ENCODE assay signal across 7 mouse cellular contexts in the genomic region with DNA sequence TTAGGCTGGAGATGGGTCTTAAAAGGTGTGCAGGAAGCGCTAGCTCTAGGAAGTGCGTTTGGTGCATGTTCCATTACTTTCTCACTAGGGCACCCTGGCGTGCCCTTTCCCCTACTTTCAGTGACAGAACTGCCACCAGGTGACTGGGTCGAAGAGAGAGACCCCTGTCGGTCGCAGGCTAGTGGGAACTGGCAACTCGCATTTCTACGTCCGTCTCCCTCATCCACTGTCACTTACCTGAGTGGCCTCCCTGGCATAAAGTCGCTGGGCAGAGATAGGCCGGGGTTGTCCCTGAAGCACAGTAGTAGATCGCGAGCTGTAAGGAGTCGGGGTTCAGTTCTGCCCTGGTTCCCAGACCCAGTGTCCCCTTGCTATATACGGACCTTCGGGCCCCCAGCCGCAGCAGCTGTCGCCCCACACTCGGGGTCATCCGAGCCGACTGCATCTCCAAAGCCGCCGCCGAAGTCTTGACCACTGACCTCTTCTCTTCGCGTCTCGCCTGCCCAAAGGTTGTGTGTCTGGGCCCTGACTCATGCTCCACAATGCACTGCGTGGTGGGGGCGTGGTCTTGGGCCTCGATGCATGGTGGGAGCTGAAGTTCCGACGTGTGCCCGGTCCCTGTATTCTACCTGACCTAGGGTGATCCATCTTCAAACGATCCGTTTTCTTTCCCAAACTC. TPM values are rescaled to one million over a fixed set of nuclear protein-coding genes. Genes with fewer than 3 reads are reported as not detected.
DNase-seq lines count a peak whose midpoint lies in the region; ATAC-seq and TF ChIP-seq lines count a peak whose summit lies in the region.

Gene Acadvl (minus strand): TSS at position 532 of the 679 bp plus-strand sequence.

- peak; percentile 42; the same call in 1 of the 2 replicates for TF ChIP-seq POLR2A in small intestine, adult 2 months (IDR thresholded peaks at IDR 0.05; ENCODE audit: low read depth, low read length)

- peak; percentile 94 for DNase-seq in adrenal gland, postnatal 10 days
- peak; percentile 85 for DNase-seq in embryo, embryonic 9.5 days (ENCODE audit: extremely low spot score)
- no peak for DNase-seq in gonadal fat pad, adult 2 months (ENCODE audit: low read depth)
- peak; percentile 88 for DNase-seq in limb, embryonic 11.5 days (ENCODE audit: low spot score)

- H3K27me3 ChIP-seq in intestine, postnatal 0 days (replicated peaks; ENCODE audit: control insufficient read depth, insufficient read depth, low read length): no peaks in the 10 kb centered on the region
- no peaks in the 10 kb centered on the region for H3K27me3 ChIP-seq in limb, embryonic 11.5 days (ENCODE audit: control insufficient read depth, insufficient read depth, low read length)
- no peaks in the 10 kb centered on the region for H3K27me3 ChIP-seq in midbrain, embryonic 13.5 days
- no peaks in the 10 kb centered on the region for H3K27me3 ChIP-seq in small intestine, adult 2 months (ENCODE audit: control insufficient read depth, insufficient read depth, low read length)

- H3K27ac ChIP-seq in intestine, postnatal 0 days (ENCODE audit: low read depth, low read length): peak within 1 kb of the TSS; percentile 82
- H3K27ac ChIP-seq in limb, embryonic 11.5 days (replicated peaks; ENCODE audit: low read depth, low read length): peak within 1 kb of the TSS; percentile 40
- H3K27ac ChIP-seq in midbrain, embryonic 13.5 days: peak within 1 kb of the TSS; percentile 79
- H3K27ac ChIP-seq in small intestine, adult 2 months (ENCODE audit: insufficient read depth, low read depth, low read length): peak within 1 kb of the TSS; percentile 32

- peak within 1 kb of the TSS; percentile 79 for H3K9ac ChIP-seq in intestine, postnatal 0 days (ENCODE audit: low read depth, low read length)
- peak within 1 kb of the TSS; percentile 60 for H3K9ac ChIP-seq in limb, embryonic 11.5 days (ENCODE audit: low read length)
- peak within 1 kb of the TSS; percentile 79 for H3K9ac ChIP-seq in midbrain, embryonic 13.5 days (replicated peaks)

- peak within 1 kb of the TSS; percentile 69 for H3K4me3 ChIP-seq in intestine, postnatal 0 days (ENCODE audit: low read depth, low read length)
- peak within 1 kb of the TSS; percentile 52 for H3K4me3 ChIP-seq in limb, embryonic 11.5 days (ENCODE audit: low read depth, low read length)
- H3K4me3 ChIP-seq in midbrain, embryonic 13.5 days (replicated peaks): peak within 1 kb of the TSS; percentile 65
- H3K4me3 ChIP-seq in small intestine, adult 2 months (ENCODE audit: low read depth, low read length): peak within 1 kb of the TSS; percentile 81

- ATAC-seq in intestine, postnatal 0 days: peak; percentile 80
- ATAC-seq in limb, embryonic 11.5 days (ENCODE audit: insufficient number of reproducible peaks, low FRiP score, low TSS enrichment, low read depth): peak; percentile 81
- ATAC-seq in midbrain, embryonic 13.5 days: peak; percentile 84

- 0 out of 2 replicates have a peak, but pooled peaks cover 8% of the 10 kb centered on the region for H3K4me1 ChIP-seq in intestine, postnatal 0 days (replicated peaks; ENCODE audit: control insufficient read depth, insufficient read depth, low read length)
- H3K4me1 ChIP-seq in limb, embryonic 11.5 days (ENCODE audit: control insufficient read depth, insufficient read depth, low read length): peaks cover 34% of the 10 kb centered on the region
- H3K4me1 ChIP-seq in midbrain, embryonic 13.5 days (replicated peaks): peaks cover 47% of the 10 kb centered on the region
- peaks cover 2% of the 10 kb centered on the region; the same call in 1 of the 2 replicates for H3K4me1 ChIP-seq in small intestine, adult 2 months (ENCODE audit: control insufficient read depth, insufficient read depth, insufficient read length, low read length)

- under 1% methylated on average over 35 of the region's 35 CpGs for WGBS in intestine, postnatal 0 days
- WGBS in limb, embryonic 11.5 days: under 1% methylated on average over 35 of the region's 35 CpGs
- 1% methylated on average over 35 of the region's 35 CpGs for WGBS in midbrain, embryonic 13.5 days
- WGBS in small intestine, adult 2 months: under 1% methylated on average over 35 of the region's 35 CpGs

- H3K4me2 ChIP-seq in intestine, postnatal 0 days (replicated peaks; ENCODE audit: low read depth): peak within 1 kb of the TSS; percentile 79
- H3K4me2 ChIP-seq in limb, embryonic 11.5 days (ENCODE audit: low read depth, severe bottlenecking): peak within 1 kb of the TSS; percentile 83
- H3K4me2 ChIP-seq in midbrain, embryonic 13.5 days (replicated peaks): peak within 1 kb of the TSS; percentile 91

- no peaks in the 10 kb centered on the region for H3K9me3 ChIP-seq in intestine, postnatal 0 days (ENCODE audit: control insufficient read depth)
- H3K9me3 ChIP-seq in limb, embryonic 11.5 days (ENCODE audit: control insufficient read depth, low read length): no peaks in the 10 kb centered on the region
- H3K9me3 ChIP-seq in midbrain, embryonic 13.5 days: no peaks in the 10 kb centered on the region

- peaks cover 39% of the 10 kb centered on the region for H3K36me3 ChIP-seq in intestine, postnatal 0 days (ENCODE audit: control insufficient read depth, insufficient read depth)
- H3K36me3 ChIP-seq in limb, embryonic 11.5 days (ENCODE audit: control insufficient read depth, insufficient read depth, low read length): peaks cover 15% of the 10 kb centered on the region
- H3K36me3 ChIP-seq in midbrain, embryonic 13.5 days: peaks cover 36% of the 10 kb centered on the region
- H3K36me3 ChIP-seq in small intestine, adult 2 months (ENCODE audit: control insufficient read depth, insufficient read depth, low read length): peaks cover 29% of the 10 kb centered on the region

- peak; percentile 69 for TF ChIP-seq CTCF in intestine, postnatal 0 days (IDR thresholded peaks at IDR 0.05; ENCODE audit: low read depth)
- TF ChIP-seq CTCF in small intestine, adult 2 months (IDR thresholded peaks at IDR 0.05; ENCODE audit: extremely low read depth, insufficient read length, insufficient replicate concordance, low read depth, low read length): no peak

RNA-seq across cellular contexts. Expression of gene Acadvl, which starts in this region (rescaled TPM):
- total RNA-seq in adrenal gland, postnatal 10 days (2021): 1,000 to 10,000 TPM; 1,467 to 1,540 TPM
- polyA plus RNA-seq in gonadal fat pad, adult 2 months (2012; rRNA removed): 79.9 and 96.2 TPM in 2 replicates
- polyA plus RNA-seq in intestine, postnatal 0 days (2015; fragmentation: Nextera tagmentation; extraction: Ambion mirVana): 203 and 215 TPM in 2 replicates
- polyA plus RNA-seq in limb, embryonic 11.5 days (2014; fragmentation: Nextera tagmentation; extraction: Ambion mirVana): 52.9 and 53.5 TPM in 2 replicates
- polyA plus RNA-seq in midbrain, embryonic 13.5 days (2015; fragmentation: Nextera tagmentation; extraction: Ambion mirVana): 48.4 and 51.7 TPM in 2 replicates
- 65.6 and 109 TPM in 2 replicates for polyA plus RNA-seq in small intestine, adult 2 months (2012; rRNA removed)

Comparison
In these comparisons a context has a peak if more than half of its experiments do, and no peak if none do; other contexts are left out.
1. H3K27ac ChIP-seq: peak in every context shown above with its lines; median percentile 82 in intestine, postnatal 0 days; 79 in midbrain, embryonic 13.5 days; 40 in limb, embryonic 11.5 days; 32 in small intestine, adult 2 months.